Mouse (Mus musculus) hindbrain, embryonic 16.5 days (tissue): ENCODE measurements around the gene Lysmd4. TPM values are rescaled to one million over a fixed set of nuclear protein-coding genes. Genes with fewer than 3 reads are reported as not detected.

Experiments used
- ATAC-seq: fragments of 200-750 bp; cut with Nextera tagmentation; 2 replicates; pipeline ENCODE4 v1.8.0; 2017; ENCODE audit warnings: moderate TSS enrichment, moderate library complexity
- H3K27ac ChIP-seq: fragments of 300-500 bp; sonication (generic); 2 replicates; pipeline ENCODE4 v1.5.1; 2014; ENCODE audit warnings: low read depth, mild to moderate bottlenecking, control low read depth, low read length, moderate library complexity
- H3K27me3 ChIP-seq: fragments of 300-500 bp; sonication (generic); replicated peaks from 2 replicates; pipeline ENCODE4 v1.6.1; 2014; ENCODE audit warnings: low read length; ENCODE audit not compliant: control insufficient read depth, insufficient read depth
- H3K36me3 ChIP-seq: fragments of 300-500 bp; sonication (generic); 2 replicates; pipeline ENCODE4 v1.6.1; 2014; ENCODE audit warnings: mild to moderate bottlenecking, low read length, moderate library complexity, mixed read lengths; ENCODE audit not compliant: control insufficient read depth, insufficient read depth
- H3K4me1 ChIP-seq: fragments of 300-500 bp; sonication (generic); 2 replicates; pipeline ENCODE4 v1.6.1; 2014; ENCODE audit warnings: low read depth, low read length; ENCODE audit not compliant: control insufficient read depth, insufficient read depth
- H3K4me2 ChIP-seq: fragments of 300-500 bp; sonication (generic); 2 replicates; pipeline ENCODE4 v1.6.1; 2014; ENCODE audit warnings: mild to moderate bottlenecking, low read length, control low read depth, moderate library complexity
- H3K4me3 ChIP-seq: fragments of 300-500 bp; sonication (generic); 2 replicates; pipeline ENCODE4 v1.5.1; 2014; ENCODE audit warnings: mild to moderate bottlenecking, low read length, control low read depth, moderate library complexity
- H3K9ac ChIP-seq: fragments of 300-500 bp; sonication (generic); 2 replicates; pipeline ENCODE4 v1.6.1; 2014; ENCODE audit warnings: low read depth, mild to moderate bottlenecking, control low read depth, low read length, moderate library complexity
- H3K9me3 ChIP-seq: fragments of 300-500 bp; sonication (generic); 2 replicates; pipeline ENCODE4 v1.6.1; 2014; ENCODE audit warnings: mild to moderate bottlenecking, low read length, moderate library complexity; ENCODE audit not compliant: control insufficient read depth
- WGBS: fragments of 180-500 bp; shearing (Covaris S2); extraction: QIAGEN DNeasy Blood & Tissue Kit; methylation state at CpG from one replicate; pipeline ENCODE4 v1.1.7; 2014; 5-methylcytosine and 5-hydroxymethylcytosine counted together
- polyA plus RNA-seq: library from polyadenylated mRNA; unstranded; fragments of >200 nt; fragmentation: Nextera tagmentation; extraction: Ambion mirVana; gene quantifications from 2 replicates; pipeline ENCODE4 v1.2.1, GENCODE M21; 2015

The Lysmd4 gene
- 37.5 and 41.2 TPM in 2 replicates for polyA plus RNA-seq

DNA sequence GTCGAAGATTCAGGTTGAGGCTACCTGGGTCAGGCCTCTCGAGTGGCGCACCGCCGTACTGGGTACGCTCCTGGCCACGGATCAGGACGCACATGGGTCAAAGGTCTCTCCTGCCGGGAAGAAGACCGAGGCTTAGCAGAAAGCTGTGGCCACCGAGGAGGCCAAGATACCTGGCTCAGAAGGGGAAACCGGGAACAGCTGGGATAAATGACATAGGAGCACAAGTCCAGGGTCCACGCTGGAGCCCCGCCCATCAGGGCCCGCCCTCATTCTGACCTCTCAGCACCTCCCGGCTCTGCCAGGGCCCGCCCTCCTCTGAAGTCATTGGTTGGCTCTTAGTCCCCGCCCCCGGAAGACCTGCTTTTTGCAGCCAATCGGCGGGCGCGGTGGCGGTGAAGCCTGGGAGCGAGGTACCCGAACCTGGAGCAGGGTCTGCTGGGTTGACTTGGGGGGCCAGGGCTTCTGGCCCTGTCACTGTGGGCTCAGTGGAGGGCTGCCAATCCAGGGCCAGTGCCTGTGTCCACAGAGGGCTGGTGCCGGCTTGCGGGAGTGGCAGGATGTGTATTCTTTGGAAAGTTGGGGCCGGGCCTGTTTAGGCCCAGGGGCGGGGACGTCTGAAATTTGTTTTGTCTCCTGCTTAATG, at the start of gene Lysmd4:
Gene Lysmd4 (plus strand): TSS at position 325 of the 643 bp plus-strand sequence.
- Histone ChIP-seq H3K4me2 (peak within 1 kb of the TSS; percentile 95), H3K9ac (peak within 1 kb of the TSS; percentile 80), H3K4me1 (peaks cover 19% of the 10 kb centered on the region), H3K27ac (peak within 1 kb of the TSS; percentile 59), H3K4me3 (peak within 1 kb of the TSS; percentile 76), H3K9me3 (no peaks in the 10 kb centered on the region), H3K27me3 (no peaks in the 10 kb centered on the region), H3K36me3 (peaks cover 6% of the 10 kb centered on the region)
- 6% methylated on average over 31 of the region's 31 CpGs for WGBS
- peak; percentile 97 for ATAC-seq

GRCm38 (mm10) chr7:67173522-67174195, 48.7 kb upstream of the Lysmd4 start:
- no peak for ATAC-seq

GRCm38 (mm10) chr7:67183786-67184185, 38.6 kb upstream of the Lysmd4 start:
- 8% methylated on average over 4 of the region's 4 CpGs for WGBS
- Histone ChIP-seq H3K27ac (no peak overlapping the region), H3K9ac (no peak overlapping the region), H3K36me3 (no peaks in the 10 kb centered on the region), H3K4me1 (no peaks in the 10 kb centered on the region), H3K9me3 (no peaks in the 10 kb centered on the region), H3K4me2 (no peak overlapping the region), H3K27me3 (no peaks in the 10 kb centered on the region), H3K4me3 (no peak overlapping the region)
- ATAC-seq, result no peak

More at GRCm38 (mm10) chr7:67173522-67174195, 48.7 kb upstream of the Lysmd4 start:
- Histone ChIP-seq H3K36me3 (no peaks in the 10 kb centered on the region), H3K4me1 (no peaks in the 10 kb centered on the region), H3K4me3 (no peak overlapping the region), H3K9me3 (no peaks in the 10 kb centered on the region), H3K27me3 (no peaks in the 10 kb centered on the region), H3K9ac (no peak overlapping the region), H3K4me2 (no peak overlapping the region), H3K27ac (no peak overlapping the region)
- 73% methylated on average over 2 of the region's 2 CpGs for WGBS

DNA sequence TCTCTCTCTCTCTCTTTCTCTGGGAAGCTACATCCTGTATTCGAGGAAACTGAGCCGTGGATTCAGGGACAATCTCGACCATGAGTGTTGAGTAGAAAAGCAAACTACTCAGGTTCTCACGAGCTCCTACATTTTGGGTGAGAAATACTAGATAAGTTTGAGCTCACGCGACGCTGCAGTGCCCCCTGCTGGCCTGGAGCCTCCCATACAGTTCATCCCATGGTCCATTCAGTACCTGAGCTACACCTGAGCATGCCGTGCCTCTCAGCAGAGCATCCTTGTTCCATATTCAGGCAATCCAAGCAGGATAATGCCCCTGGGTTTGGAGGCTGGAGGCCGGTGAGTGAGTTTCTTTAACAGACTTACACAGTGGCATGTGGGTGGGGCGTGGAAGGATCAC, 22.9 kb upstream of the Lysmd4 start:
- Histone ChIP-seq H3K9ac (no peak overlapping the region), H3K4me2 (no peak overlapping the region), H3K4me1 (no peaks in the 10 kb centered on the region), H3K36me3 (no peaks in the 10 kb centered on the region), H3K4me3 (no peak overlapping the region), H3K27ac (no peak overlapping the region), H3K27me3 (no peaks in the 10 kb centered on the region), H3K9me3 (no peaks in the 10 kb centered on the region)
- ATAC-seq, result peak; percentile 54; the same call in 1 of the 2 replicates
- 21% methylated on average over 10 of the region's 10 CpGs for WGBS

- no peaks in the 10 kb centered on the region for H3K36me3 ChIP-seq
- 82% methylated on average over 3 of the region's 3 CpGs for WGBS
Measured at GRCm38 (mm10) chr7:67203625-67204024, 18.7 kb upstream of the Lysmd4 start.

GRCm38 (mm10) chr7:67205734-67206425, 16.5 kb upstream of the Lysmd4 start:
- no peaks in the 10 kb centered on the region for H3K9me3 ChIP-seq
- H3K9ac ChIP-seq, result no peak overlapping the region
- ATAC-seq, result no peak
- no peak overlapping the region for H3K4me3 ChIP-seq
- no peaks in the 10 kb centered on the region for H3K27me3 ChIP-seq
- no peak overlapping the region for H3K4me2 ChIP-seq
- 89% methylated on average over 9 of the region's 9 CpGs for WGBS
- no peaks in the 10 kb centered on the region for H3K36me3 ChIP-seq
- no peak overlapping the region for H3K27ac ChIP-seq
- no peaks in the 10 kb centered on the region for H3K4me1 ChIP-seq

More at GRCm38 (mm10) chr7:67203625-67204024, 18.7 kb upstream of the Lysmd4 start:
- no peak overlapping the region for H3K4me3 ChIP-seq
- H3K9me3 ChIP-seq, result no peaks in the 10 kb centered on the region
- H3K9ac ChIP-seq, result no peak overlapping the region
- H3K4me2 ChIP-seq, result no peak overlapping the region
- no peaks in the 10 kb centered on the region for H3K4me1 ChIP-seq
- H3K27ac ChIP-seq, result no peak overlapping the region
- ATAC-seq, result no peak
- no peaks in the 10 kb centered on the region for H3K27me3 ChIP-seq

DNA sequence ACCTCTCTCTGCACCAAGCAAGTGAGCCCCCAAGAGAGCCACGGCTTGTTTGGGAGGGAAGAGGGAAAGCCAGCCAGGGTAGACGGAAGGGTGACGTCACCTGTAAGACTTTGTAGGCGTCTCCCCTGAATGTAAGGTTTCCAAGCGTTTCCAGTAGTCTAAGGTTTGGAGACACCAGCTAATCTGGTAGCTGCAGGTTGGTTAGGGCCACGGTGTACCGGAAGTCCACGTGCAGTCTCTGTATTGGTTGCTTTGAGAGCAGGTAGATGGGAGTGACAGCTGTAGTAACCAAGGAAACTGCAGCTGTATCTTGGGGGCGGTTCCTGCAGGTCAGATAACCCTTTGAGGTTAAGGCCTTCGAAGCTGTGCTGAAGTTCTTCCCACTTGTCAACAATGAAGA, 15.8 kb upstream of the Lysmd4 start:
- ATAC-seq, result no peak
- H3K4me3 ChIP-seq, result no peak overlapping the region
- no peak overlapping the region for H3K4me2 ChIP-seq
- 80% methylated on average over 10 of the region's 10 CpGs for WGBS
- no peaks in the 10 kb centered on the region for H3K9me3 ChIP-seq
- no peak overlapping the region for H3K27ac ChIP-seq
- H3K4me1 ChIP-seq, result no peaks in the 10 kb centered on the region
- H3K9ac ChIP-seq, result no peak overlapping the region
- H3K36me3 ChIP-seq, result no peaks in the 10 kb centered on the region
- H3K27me3 ChIP-seq, result no peaks in the 10 kb centered on the region

GRCm38 (mm10) chr7:67207701-67208100, 14.6 kb upstream of the Lysmd4 start:
- Histone ChIP-seq H3K4me1 (no peaks in the 10 kb centered on the region), H3K4me3 (no peak overlapping the region), H3K9me3 (no peaks in the 10 kb centered on the region), H3K9ac (no peak overlapping the region), H3K4me2 (no peak overlapping the region), H3K27ac (no peak overlapping the region), H3K36me3 (no peaks in the 10 kb centered on the region), H3K27me3 (no peaks in the 10 kb centered on the region)
- ATAC-seq, result no peak
- WGBS, result 49% methylated on average over 6 of the region's 6 CpGs

- H3K36me3 ChIP-seq, result no peaks in the 10 kb centered on the region
- no peaks in the 10 kb centered on the region for H3K27me3 ChIP-seq
- H3K4me3 ChIP-seq, result no peak overlapping the region
- H3K4me2 ChIP-seq, result no peak overlapping the region
- WGBS, result 79% methylated on average over 1 of the region's 1 CpGs
- H3K9me3 ChIP-seq, result no peaks in the 10 kb centered on the region
- H3K4me1 ChIP-seq, result no peaks in the 10 kb centered on the region
- H3K9ac ChIP-seq, result no peak overlapping the region
- no peak for ATAC-seq
- H3K27ac ChIP-seq, result no peak overlapping the region
Measured at GRCm38 (mm10) chr7:67208317-67208716, 14.0 kb upstream of the Lysmd4 start.
